Mouse (Mus musculus) olfactory bulb, adult 2 months (tissue): ENCODE results near the gene Dars. TPM values are rescaled to one million over a fixed set of nuclear protein-coding genes. Genes with fewer than 3 reads are reported as not detected.

Experiments
- H3K27ac ChIP-seq: fragments of 200-500 bp; 2 replicates; pipeline ENCODE4 v1.5.1; 2012; ENCODE audit warnings: low read depth, low read length; ENCODE audit not compliant: insufficient read depth
- H3K4me1 ChIP-seq: fragments of 200-500 bp; 2 replicates; pipeline ENCODE4 v1.6.1; 2012; ENCODE audit warnings: low read length; ENCODE audit not compliant: control insufficient read depth, insufficient read depth
- H3K4me3 ChIP-seq: fragments of 200-500 bp; 2 replicates; pipeline ENCODE4 v1.5.1; 2012; ENCODE audit warnings: mild to moderate bottlenecking, low read depth, low read length, moderate library complexity; ENCODE audit not compliant: insufficient read depth
- CTCF ChIP-seq: fragments of 200-500 bp; IDR thresholded peaks from 2 replicates; pipeline ENCODE4 v1.5.1; 2012; ENCODE audit warnings: low read depth, mild to moderate bottlenecking, low read length, moderate library complexity; ENCODE audit not compliant: insufficient read depth
- POLR2A ChIP-seq: fragments of 200-500 bp; IDR thresholded peaks from 2 replicates; pipeline ENCODE4 v1.6.1; 2012; ENCODE audit warnings: mild to moderate bottlenecking, low read depth, low read length, moderate library complexity; ENCODE audit not compliant: insufficient read depth
- WGBS: fragments of 180-500 bp; shearing (Covaris S2); methylation state at CpG from one replicate; pipeline ENCODE4 v1.1.7; 2018; 5-methylcytosine and 5-hydroxymethylcytosine counted together
- polyA plus RNA-seq: library from polyadenylated mRNA; stranded (reverse); fragments of >200 nt; gene quantifications from 2 replicates; pipeline ENCODE4 v1.2.4, GENCODE M21; 2012; ENCODE audit warnings: low replicate concordance; ENCODE audit not compliant: missing spikeins, insufficient read depth, insufficient read length

The Dars gene
- polyA plus RNA-seq, 1 experiment = not detected

GRCm38 (mm10) chr1:128452210-128452609 lies 35.0 kb upstream of the Dars start:
- WGBS = 93% methylated on average over 3 of the region's 3 CpGs
- Histone ChIP-seq H3K4me1 (0 out of 2 replicates have a peak, but pooled peaks cover 2% of the 10 kb centered on the region), H3K27ac (no peak overlapping the region), H3K4me3 (no peak overlapping the region)
- TF ChIP-seq CTCF (no peak), POLR2A (no peak)

DNA sequence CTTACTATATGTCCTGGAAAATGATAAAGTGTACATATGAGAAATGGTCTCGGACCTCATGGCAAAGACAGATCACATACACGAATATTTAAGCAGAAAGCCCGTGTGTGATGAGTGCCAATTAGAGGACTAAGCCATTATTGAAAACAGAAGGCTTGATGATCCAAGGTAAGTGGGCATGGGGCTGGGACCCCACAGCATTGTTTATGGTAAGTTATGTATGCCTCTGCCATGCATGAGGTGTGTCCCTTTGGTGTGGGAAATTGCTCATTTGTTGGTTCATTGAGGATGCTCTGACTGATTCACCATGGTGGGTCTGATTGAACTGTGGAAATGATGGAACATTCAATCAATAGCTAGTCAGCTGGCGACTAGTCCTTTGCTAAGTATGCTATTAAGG lies 34.0 kb upstream of the Dars start:
- no peaks in the 10 kb centered on the region for H3K4me1 ChIP-seq
- H3K27ac ChIP-seq = no peak overlapping the region
- no peak for TF ChIP-seq POLR2A
- no peak for TF ChIP-seq CTCF
- WGBS = 88% methylated on average over 4 of the region's 4 CpGs
- H3K4me3 ChIP-seq = no peak overlapping the region

GRCm38 (mm10) chr1:128447206-128447902 lies 30.2 kb upstream of the Dars start:
- H3K4me1 ChIP-seq = no peaks in the 10 kb centered on the region
- 87% methylated on average over 7 of the region's 7 CpGs for WGBS
- TF ChIP-seq POLR2A (no peak), CTCF (no peak)
- H3K27ac ChIP-seq = no peak overlapping the region
- no peak overlapping the region for H3K4me3 ChIP-seq

- Histone ChIP-seq H3K4me1 (no peaks in the 10 kb centered on the region), H3K27ac (no peak overlapping the region), H3K4me3 (no peak overlapping the region)
- 76% methylated on average over 9 of the region's 9 CpGs for WGBS
- no peak for TF ChIP-seq CTCF
- no peak for TF ChIP-seq POLR2A
Measured at GRCm38 (mm10) chr1:128443890-128444839, 27.0 kb upstream of the Dars start.

DNA sequence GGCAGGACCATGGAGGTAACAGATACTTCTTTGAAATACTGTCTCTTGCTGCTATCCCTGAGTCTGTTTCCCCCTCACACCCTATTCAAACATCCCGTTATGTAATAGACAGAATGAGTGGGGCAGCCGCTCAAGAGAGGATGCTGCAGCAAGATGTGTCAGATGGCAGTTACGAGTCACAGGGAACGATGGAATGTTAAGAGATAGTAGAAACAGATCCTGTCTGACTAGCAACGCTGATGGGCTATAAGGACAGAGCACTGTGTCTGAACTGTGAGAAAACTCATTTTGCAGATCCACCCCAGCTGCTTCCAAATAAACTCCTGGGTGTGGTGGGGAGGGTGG lies 23.9 kb upstream of the Dars start:
- 76% methylated on average over 5 of the region's 5 CpGs for whole genome bisulfite sequencing
- H3K4me1 ChIP-seq = no peaks in the 10 kb centered on the region
- TF ChIP-seq CTCF (no peak), POLR2A (no peak)
- no peak overlapping the region for H3K4me3 ChIP-seq
- no peak overlapping the region for H3K27ac ChIP-seq

DNA sequence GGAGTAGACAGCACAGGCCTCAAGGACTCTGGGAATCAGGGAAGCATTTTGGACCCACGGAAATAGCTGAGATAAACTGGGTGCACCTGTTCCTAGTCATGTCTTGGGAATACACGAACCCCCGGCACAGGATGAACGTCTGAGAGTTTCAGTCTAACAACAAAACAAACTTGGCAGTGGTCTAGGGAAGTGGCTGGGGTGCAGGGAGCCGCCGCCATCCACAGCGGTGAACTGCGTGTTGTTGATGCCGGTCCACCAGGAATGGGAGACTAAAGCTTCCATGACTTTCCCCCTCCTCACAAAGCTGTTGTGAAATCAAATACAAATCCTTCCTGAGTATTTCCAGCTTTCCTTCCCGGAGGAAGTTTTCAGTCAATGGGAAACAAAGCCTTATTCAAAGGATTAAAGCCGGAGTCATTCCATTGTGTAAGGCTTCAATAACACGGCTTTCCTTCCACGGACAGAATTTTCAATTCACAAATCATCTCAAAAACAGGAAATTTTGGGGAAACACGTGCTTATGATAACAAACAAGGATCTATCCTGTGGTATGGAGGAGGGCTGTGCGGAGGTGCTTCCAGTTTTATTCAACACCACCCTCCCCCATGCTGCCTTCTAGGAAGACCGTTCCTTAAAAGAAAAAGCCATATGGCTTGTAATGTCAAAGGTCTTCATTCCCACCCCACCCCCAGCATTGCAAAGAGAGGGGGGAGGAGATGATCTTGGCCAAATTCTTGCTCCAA lies 23.4 kb upstream of the Dars start:
- Histone ChIP-seq H3K4me3 (no peak overlapping the region), H3K27ac (no peak overlapping the region), H3K4me1 (no peaks in the 10 kb centered on the region)
- TF ChIP-seq CTCF (no peak), POLR2A (no peak)
- WGBS = 65% methylated on average over 16 of the region's 16 CpGs

- H3K4me1 ChIP-seq = no peaks in the 10 kb centered on the region
- no peak overlapping the region for H3K27ac ChIP-seq
- WGBS = 96% methylated on average over 4 of the region's 4 CpGs
- no peak overlapping the region for H3K4me3 ChIP-seq
- no peak for TF ChIP-seq CTCF
- TF ChIP-seq POLR2A = no peak
Measured at GRCm38 (mm10) chr1:128439618-128440017, 22.4 kb upstream of the Dars start.

DNA sequence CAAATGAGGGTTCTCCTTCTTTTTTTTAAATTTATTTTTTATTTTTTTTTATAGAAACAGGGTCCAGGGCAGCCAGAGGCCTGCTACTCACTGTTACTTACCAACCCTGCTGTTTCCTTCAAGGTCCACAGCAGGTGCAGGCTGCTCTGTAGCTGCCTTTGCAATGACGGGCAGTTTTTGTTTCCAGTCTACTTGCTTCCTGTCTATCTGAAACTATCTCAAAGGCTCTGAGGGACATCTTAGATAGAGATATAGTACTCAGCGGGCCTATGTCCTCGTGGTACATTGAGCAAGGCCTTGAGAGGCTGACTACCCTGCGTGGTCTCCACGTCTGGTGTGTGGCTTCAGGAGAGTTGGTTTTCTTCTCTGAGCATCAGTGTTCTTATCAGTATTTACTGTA lies 21.4 kb upstream of the Dars start:
- Histone ChIP-seq H3K27ac (no peak overlapping the region), H3K4me3 (no peak overlapping the region), H3K4me1 (no peaks in the 10 kb centered on the region)
- WGBS = 92% methylated on average over 5 of the region's 5 CpGs
- TF ChIP-seq CTCF (no peak), POLR2A (no peak)
